ENCODE assay signal across 8 mouse cellular contexts in the genomic region with DNA sequence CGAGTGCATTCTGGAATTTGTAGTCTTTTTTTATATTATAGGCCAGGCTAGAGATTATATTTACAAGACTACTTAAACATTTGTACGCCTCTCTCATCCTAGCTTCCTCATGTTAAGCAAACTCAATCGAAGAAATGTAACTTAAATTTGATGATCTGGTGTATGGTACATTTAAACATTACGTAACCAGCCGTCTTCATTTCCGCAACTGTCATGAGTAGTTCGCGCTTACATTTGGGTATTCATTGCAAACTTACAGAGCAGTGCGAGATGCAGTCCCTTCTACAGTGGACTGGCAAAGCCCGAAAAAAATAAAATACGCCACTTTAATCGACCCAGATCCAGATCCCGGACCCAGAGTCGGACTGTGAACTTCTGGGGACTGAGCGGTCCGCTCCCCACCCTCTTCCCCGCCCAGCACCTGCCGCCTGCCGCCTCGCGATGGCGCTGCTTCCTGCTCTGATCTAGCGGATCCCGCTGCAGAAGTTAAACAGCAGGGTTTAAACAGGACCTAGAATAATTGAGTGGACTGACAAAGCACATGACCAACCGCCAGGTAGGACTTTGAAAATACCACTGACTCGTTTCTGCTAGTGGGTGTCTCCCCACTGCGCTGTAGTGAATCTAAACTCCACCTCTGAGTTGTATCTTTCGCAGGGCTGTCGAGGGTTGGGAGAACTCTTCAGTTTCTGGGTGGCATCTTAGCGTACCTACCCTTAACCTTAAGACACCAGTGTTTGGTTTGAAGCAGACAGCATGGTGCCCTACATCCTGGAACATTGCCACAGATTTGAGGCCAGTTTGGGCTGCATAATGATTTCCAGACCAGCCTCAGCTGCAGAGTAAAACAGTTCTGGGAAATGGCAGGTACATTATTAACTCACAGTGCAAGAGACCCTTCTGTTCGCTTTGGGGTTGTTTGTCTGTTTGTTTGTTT. TPM values are rescaled to one million over a fixed set of nuclear protein-coding genes. Genes with fewer than 3 reads are reported as not detected.
DNase-seq lines count a peak whose midpoint lies in the region; ATAC-seq lines count a peak whose summit lies in the region.

No protein-coding gene starts in this region.

- no peaks in the 10 kb centered on the region for H3K9me3 ChIP-seq in hindbrain, embryonic 16.5 days (ENCODE audit: control insufficient read depth, low read length)

- peak overlapping the region; percentile 57 for H3K4me2 ChIP-seq in hindbrain, embryonic 16.5 days (ENCODE audit: low read length)

- WGBS in hindbrain, embryonic 16.5 days, result 5% methylated on average over 31 of the region's 31 CpGs

- peaks cover 11% of the 10 kb centered on the region for H3K4me1 ChIP-seq in hindbrain, embryonic 16.5 days (ENCODE audit: control insufficient read depth, insufficient read depth, low read depth, low read length)

- H3K27ac ChIP-seq in hindbrain, embryonic 16.5 days (ENCODE audit: low read depth, low read length), result peak overlapping the region; percentile 67

- DNase-seq in WW6 (ENCODE audit: low read depth, low spot score), result peak; percentile 80
- DNase-seq in cerebellum, postnatal 25 days, result peak; percentile 94 to 95
- peak; percentile 93 for DNase-seq in gastrocnemius, adult 18-20 months (ENCODE audit: low spot score)
- DNase-seq in left cerebral cortex, adult 8-10 months (ENCODE audit: low spot score in 2 of 2), result peak; percentile 62 to 73
- DNase-seq in right cerebral cortex, postnatal 10 days (ENCODE audit: low spot score in 2 of 2), result peak; percentile 87 to 90
- DNase-seq in urinary bladder, postnatal 4 days (ENCODE audit: low spot score in 2 of 2), result peak; percentile 81 to 89

- peaks cover 9% of the 10 kb centered on the region for H3K36me3 ChIP-seq in hindbrain, embryonic 16.5 days (ENCODE audit: control insufficient read depth, insufficient read depth, low read length)

- peak overlapping the region; percentile 51 for H3K4me3 ChIP-seq in hindbrain, embryonic 16.5 days (ENCODE audit: low read length)

- no peaks in the 10 kb centered on the region for H3K27me3 ChIP-seq in hindbrain, embryonic 16.5 days (replicated peaks; ENCODE audit: control insufficient read depth, insufficient read depth, low read length)

- ATAC-seq in hindbrain, embryonic 16.5 days, result peak; percentile 67
- ATAC-seq in megakaryocyte, adult 5-6 weeks (ENCODE audit: poor library complexity, severe bottlenecking), result peak; percentile 74

- peak overlapping the region; percentile 57 for H3K9ac ChIP-seq in hindbrain, embryonic 16.5 days (ENCODE audit: low read depth, low read length)

RNA-seq across cellular contexts. Expression of a gene that starts 0.7 kb away (rescaled TPM):
- total RNA-seq in gastrocnemius, adult 18-20 months (2021), result 10 to 100 TPM; 91.4 to 92.8 TPM
- polyA plus RNA-seq in hindbrain, embryonic 16.5 days (2015; fragmentation: Nextera tagmentation; extraction: Ambion mirVana), result 183 and 225 TPM in 2 replicates
- 100 to 1,000 TPM; 414 to 460 (median 438) TPM for total RNA-seq in left cerebral cortex, adult 8-10 months (2022)
- 89.9 and 100 TPM in 2 replicates for total RNA-seq in megakaryocyte, adult 5-6 weeks (2015)
- total RNA-seq in megakaryocyte, adult 5-6 weeks (2017), result 39.5 and 49.8 TPM in 2 replicates

RNA-seq across cellular contexts. Expression of a gene that starts 9.7 kb away (rescaled TPM):
- total RNA-seq in gastrocnemius, adult 18-20 months (2021), result under 1 TPM; 0.23 to 0.88 TPM
- 0.69 and 0.80 TPM in 2 replicates for polyA plus RNA-seq in hindbrain, embryonic 16.5 days (2015; fragmentation: Nextera tagmentation; extraction: Ambion mirVana)
- total RNA-seq in left cerebral cortex, adult 8-10 months (2022), result 1 to 10 TPM; 1.2 to 4.1 (median 1.7) TPM
- 16.5 and 18.2 TPM in 2 replicates for total RNA-seq in megakaryocyte, adult 5-6 weeks (2015)
- total RNA-seq in megakaryocyte, adult 5-6 weeks (2017), result 26.7 and 27.7 TPM in 2 replicates

RNA-seq across cellular contexts. Expression of a gene that starts 39.5 kb away (rescaled TPM):
- 1 to 10 TPM; 8.1 to 9.6 TPM for total RNA-seq in gastrocnemius, adult 18-20 months (2021)
- 13.5 and 14.5 TPM in 2 replicates for polyA plus RNA-seq in hindbrain, embryonic 16.5 days (2015; fragmentation: Nextera tagmentation; extraction: Ambion mirVana)
- total RNA-seq in left cerebral cortex, adult 8-10 months (2022), result 1 to 10 TPM; 5.6 to 8.1 (median 7.0) TPM
- total RNA-seq in megakaryocyte, adult 5-6 weeks (2015), result 0.47 TPM in 1 of 2 replicates, not detected in the other
- 0.07 TPM in 1 of 2 replicates, not detected in the other for total RNA-seq in megakaryocyte, adult 5-6 weeks (2017)

RNA-seq across cellular contexts. Expression of a gene that starts 43.5 kb away (rescaled TPM):
- 1 to 10 TPM; 4.2 to 4.6 TPM for total RNA-seq in gastrocnemius, adult 18-20 months (2021)
- 3.0 and 4.2 TPM in 2 replicates for polyA plus RNA-seq in hindbrain, embryonic 16.5 days (2015; fragmentation: Nextera tagmentation; extraction: Ambion mirVana)
- total RNA-seq in left cerebral cortex, adult 8-10 months (2022), result 1 to 10 TPM; 6.3 to 7.7 (median 7.4) TPM
- 15.8 and 15.9 TPM in 2 replicates for total RNA-seq in megakaryocyte, adult 5-6 weeks (2015)
- 7.9 and 10.7 TPM in 2 replicates for total RNA-seq in megakaryocyte, adult 5-6 weeks (2017)

RNA-seq across cellular contexts. Expression of a gene that starts 51.2 kb away (rescaled TPM):
- 10 to 100 TPM; 48.4 to 52.9 TPM for total RNA-seq in gastrocnemius, adult 18-20 months (2021)
- 84.0 and 86.8 TPM in 2 replicates for polyA plus RNA-seq in hindbrain, embryonic 16.5 days (2015; fragmentation: Nextera tagmentation; extraction: Ambion mirVana)
- total RNA-seq in left cerebral cortex, adult 8-10 months (2022), result 10 to 100 TPM; 43.3 to 64.9 (median 56.2) TPM
- total RNA-seq in megakaryocyte, adult 5-6 weeks (2015), result 14.6 and 17.3 TPM in 2 replicates
- 6.9 and 10.0 TPM in 2 replicates for total RNA-seq in megakaryocyte, adult 5-6 weeks (2017)

Comparison
In these comparisons a context has a peak if more than half of its experiments do, and no peak if none do; other contexts are left out.
1. Peak in every context shown above with its lines: DNase-seq, ATAC-seq, H3K4me3 ChIP-seq and H3K27ac ChIP-seq.
2. RNA of a gene that starts 0.7 kb away (total RNA-seq): 414 to 460 TPM in left cerebral cortex, adult 8-10 months; 91.4 to 92.8 TPM in gastrocnemius, adult 18-20 months and 39.5 to 100 TPM in megakaryocyte, adult 5-6 weeks; every median in the first group is over 4 times any median in the second.
3. RNA of a gene that starts 39.5 kb away (total RNA-seq): 8.1 to 9.6 TPM in gastrocnemius, adult 18-20 months and 5.6 to 8.1 TPM in left cerebral cortex, adult 8-10 months; 0.07 to 0.47 TPM in megakaryocyte, adult 5-6 weeks; every median in the first group is over 4 times any median in the second.